Mouse (Mus musculus): ENCODE data around the gene Olfr1239. TPM values are rescaled to one million over a fixed set of nuclear protein-coding genes. Genes with fewer than 3 reads are reported as not detected.

Olfr1239 gene
- polyA plus RNA-seq (2014; fragmentation: Nextera tagmentation; extraction: Ambion mirVana), result not detected in 2 replicates

DNA sequence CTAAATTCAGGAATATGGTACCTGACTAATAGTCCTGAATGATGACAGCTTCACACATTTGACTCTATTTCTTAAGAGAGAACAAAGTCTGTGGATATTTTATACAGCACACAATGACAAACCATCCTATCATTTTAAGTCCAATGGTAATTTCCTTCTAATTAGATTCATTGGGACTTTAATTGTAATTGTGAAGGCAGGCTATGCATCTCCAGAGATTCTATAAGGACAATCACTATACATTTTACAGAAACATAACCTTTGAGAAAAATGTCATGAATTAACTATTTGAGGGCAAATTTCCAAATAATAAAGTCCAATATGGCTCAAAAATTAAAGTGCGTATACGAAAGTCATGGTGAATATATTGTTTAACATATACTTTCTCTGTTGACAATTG, at the start of gene Olfr1239:
TSS of gene Olfr1239 (minus strand) at position 101 of the 400 bp plus-strand sequence.
- ATAC-seq (ENCODE audit: low FRiP score) (no peak), DNase-seq (ENCODE audit: low spot score, missing footprints) (no peak)
- Histone ChIP-seq H3K9ac (ENCODE audit: low read length) (no peak within 1 kb of the TSS), H3K4me3 (ENCODE audit: low read depth, low read length) (no peak within 1 kb of the TSS), H3K27ac (ENCODE audit: low read depth, low read length) (no peak within 1 kb of the TSS), H3K27me3 (ENCODE audit: control insufficient read depth, insufficient read depth, low read length) (no peaks in the 10 kb centered on the region), H3K9me3 (ENCODE audit: control insufficient read depth, low read length) (no peaks in the 10 kb centered on the region), H3K4me2 (no peak within 1 kb of the TSS), H3K36me3 (ENCODE audit: control insufficient read depth, insufficient read depth, low read length) (no peaks in the 10 kb centered on the region), H3K4me1 (ENCODE audit: control insufficient read depth, insufficient read depth, low read length) (no peaks in the 10 kb centered on the region)
- 98% methylated on average over 2 of the region's 2 CpGs for WGBS

- H3K27ac ChIP-seq (ENCODE audit: low read depth, low read length), result no peak within 1 kb of the TSS
- no peaks in the 10 kb centered on the region for H3K27me3 ChIP-seq (ENCODE audit: control insufficient read depth, insufficient read depth, low read length)
- DNase-seq (ENCODE audit: low spot score, missing footprints) (no peak), ATAC-seq (ENCODE audit: low FRiP score) (no peak)
- no peaks in the 10 kb centered on the region for H3K36me3 ChIP-seq (ENCODE audit: control insufficient read depth, insufficient read depth, low read length)
- 91% methylated on average over 3 of the region's 3 CpGs for WGBS
- no peak within 1 kb of the TSS for H3K9ac ChIP-seq (ENCODE audit: low read length)
- no peaks in the 10 kb centered on the region for H3K9me3 ChIP-seq (ENCODE audit: control insufficient read depth, low read length)
- no peak within 1 kb of the TSS for H3K4me2 ChIP-seq
- no peaks in the 10 kb centered on the region for H3K4me1 ChIP-seq (ENCODE audit: control insufficient read depth, insufficient read depth, low read length)
- H3K4me3 ChIP-seq (ENCODE audit: low read depth, low read length), result no peak within 1 kb of the TSS
These were observed 22.7 kb upstream of the Olfr1239 start, which contains the start of gene Olfr1240 for GRCm38 (mm10) chr2:89442900-89443299. TSS of gene Olfr1240 (minus strand) at chr2:89443000.

DNA sequence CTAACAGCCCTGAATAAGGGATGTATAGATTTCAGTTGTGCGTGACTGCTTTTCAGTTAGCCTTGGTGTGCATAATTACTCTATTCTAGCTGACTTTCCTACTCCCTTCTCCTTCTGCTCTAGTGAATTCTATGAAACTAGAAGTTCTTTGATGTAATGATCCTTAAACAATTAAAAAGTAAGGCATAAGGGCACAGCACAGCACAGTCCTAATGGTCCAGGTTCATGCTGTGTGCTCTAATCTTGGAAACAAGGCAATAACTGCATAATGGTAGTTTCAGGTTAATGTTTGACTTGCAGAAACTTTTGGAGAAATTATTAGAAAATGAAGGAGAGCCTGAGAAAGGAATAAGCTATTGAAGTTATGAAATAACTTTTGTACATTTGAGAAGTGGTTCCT, 5.7 kb downstream of the Olfr1239 start:
- H3K27me3 ChIP-seq (ENCODE audit: control insufficient read depth, insufficient read depth, low read length), result no peaks in the 10 kb centered on the region
- no peaks in the 10 kb centered on the region for H3K36me3 ChIP-seq (ENCODE audit: control insufficient read depth, insufficient read depth, low read length)
- no peak overlapping the region for H3K27ac ChIP-seq (ENCODE audit: low read depth, low read length)
- DNase-seq (ENCODE audit: low spot score, missing footprints) (no peak), ATAC-seq (ENCODE audit: low FRiP score) (no peak)
- WGBS, result 92% methylated on average over 1 of the region's 1 CpGs
- no peak overlapping the region for H3K4me3 ChIP-seq (ENCODE audit: low read depth, low read length)
- H3K9ac ChIP-seq (ENCODE audit: low read length), result no peak overlapping the region
- H3K9me3 ChIP-seq (ENCODE audit: control insufficient read depth, low read length), result no peaks in the 10 kb centered on the region
- no peaks in the 10 kb centered on the region for H3K4me1 ChIP-seq (ENCODE audit: control insufficient read depth, insufficient read depth, low read length)
- no peak overlapping the region for H3K4me2 ChIP-seq

DNA sequence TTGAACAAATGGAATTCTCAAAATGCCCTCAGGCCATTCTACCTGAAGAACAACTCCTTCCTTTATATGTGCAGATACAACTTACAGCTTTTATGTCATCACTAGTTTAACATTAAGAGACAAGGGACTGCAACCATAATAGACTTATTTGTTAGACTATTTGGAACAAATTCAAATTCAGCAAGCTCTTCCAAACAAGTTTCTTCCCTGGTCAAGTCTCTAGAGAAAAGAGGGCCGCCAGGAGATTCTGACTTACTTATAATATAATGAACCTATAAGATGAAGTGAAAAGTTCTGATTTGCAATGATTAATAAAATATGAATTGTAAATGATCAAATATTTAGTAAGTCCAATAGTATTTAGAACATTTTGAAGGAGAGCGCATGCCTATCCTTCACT, 10.6 kb downstream of the Olfr1239 start, which contains the start of gene Olfr1238:
TSS of gene Olfr1238 (minus strand) at position 101 of the 400 bp plus-strand sequence.
- DNase-seq (ENCODE audit: low spot score, missing footprints) (no peak), ATAC-seq (ENCODE audit: low FRiP score) (no peak)
- 94% methylated on average over 2 of the region's 2 CpGs for WGBS
- no peaks in the 10 kb centered on the region for H3K36me3 ChIP-seq (ENCODE audit: control insufficient read depth, insufficient read depth, low read length)
- H3K9me3 ChIP-seq (ENCODE audit: control insufficient read depth, low read length), result no peaks in the 10 kb centered on the region
- no peaks in the 10 kb centered on the region for H3K27me3 ChIP-seq (ENCODE audit: control insufficient read depth, insufficient read depth, low read length)
- H3K4me2 ChIP-seq, result no peak within 1 kb of the TSS
- no peak within 1 kb of the TSS for H3K27ac ChIP-seq (ENCODE audit: low read depth, low read length)
- no peak within 1 kb of the TSS for H3K4me3 ChIP-seq (ENCODE audit: low read depth, low read length)
- no peaks in the 10 kb centered on the region for H3K4me1 ChIP-seq (ENCODE audit: control insufficient read depth, insufficient read depth, low read length)
- no peak within 1 kb of the TSS for H3K9ac ChIP-seq (ENCODE audit: low read length)

DNA sequence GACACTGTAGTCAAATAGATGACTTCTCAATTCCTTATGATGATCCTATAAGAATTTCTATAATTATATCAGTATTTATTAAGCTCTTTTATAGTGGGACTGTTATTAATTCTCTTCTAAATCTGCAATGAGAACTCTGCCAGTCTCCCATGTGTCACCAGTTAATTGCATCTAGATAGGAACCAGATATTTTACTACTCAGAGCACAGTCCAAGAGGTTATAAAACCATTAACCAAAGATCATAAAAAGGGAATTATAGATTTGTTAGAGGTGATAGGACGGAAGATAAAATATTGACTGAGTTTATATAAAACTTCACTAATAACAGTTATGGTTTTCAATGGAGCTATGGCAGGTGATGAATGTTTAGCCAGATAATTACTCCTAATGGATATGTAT, 19.3 kb downstream of the Olfr1239 start:
- Histone ChIP-seq H3K9me3 (ENCODE audit: control insufficient read depth, low read length) (no peaks in the 10 kb centered on the region), H3K36me3 (ENCODE audit: control insufficient read depth, insufficient read depth, low read length) (no peaks in the 10 kb centered on the region), H3K4me1 (ENCODE audit: control insufficient read depth, insufficient read depth, low read length) (no peaks in the 10 kb centered on the region), H3K9ac (ENCODE audit: low read length) (no peak overlapping the region), H3K4me3 (ENCODE audit: low read depth, low read length) (no peak overlapping the region), H3K27me3 (ENCODE audit: control insufficient read depth, insufficient read depth, low read length) (no peaks in the 10 kb centered on the region), H3K4me2 (no peak overlapping the region), H3K27ac (ENCODE audit: low read depth, low read length) (no peak overlapping the region)
- no peak for ATAC-seq (ENCODE audit: low FRiP score)
- WGBS, result 89% methylated on average over 1 of the region's 1 CpGs
- DNase-seq (ENCODE audit: low spot score, missing footprints), result no peak

Other genes starting within 250 kb of the Olfr1239 start
- gene Olfr1225, start 245.7 kb downstream of the Olfr1239 start, polyA plus RNA-seq (2014; fragmentation: Nextera tagmentation; extraction: Ambion mirVana), result not detected in 2 replicates
- gene Olfr1226, start 220.4 kb downstream of the Olfr1239 start, polyA plus RNA-seq (2014; fragmentation: Nextera tagmentation; extraction: Ambion mirVana), result not detected in 2 replicates
- not detected in 2 replicates for gene Olfr1228, start 166.3 kb downstream of the Olfr1239 start, polyA plus RNA-seq (2014; fragmentation: Nextera tagmentation; extraction: Ambion mirVana)
- not detected in 2 replicates for gene Olfr1229, start 132.4 kb downstream of the Olfr1239 start, polyA plus RNA-seq (2014; fragmentation: Nextera tagmentation; extraction: Ambion mirVana)
- not detected in 2 replicates for gene Olfr1230, start 123.1 kb downstream of the Olfr1239 start, polyA plus RNA-seq (2014; fragmentation: Nextera tagmentation; extraction: Ambion mirVana)
- not detected in 2 replicates for gene Olfr1231, start 113.3 kb downstream of the Olfr1239 start, polyA plus RNA-seq (2014; fragmentation: Nextera tagmentation; extraction: Ambion mirVana)
- not detected in 2 replicates for gene Olfr1232, start 90.7 kb downstream of the Olfr1239 start, polyA plus RNA-seq (2014; fragmentation: Nextera tagmentation; extraction: Ambion mirVana)
- gene Olfr1233, start 78.0 kb downstream of the Olfr1239 start, polyA plus RNA-seq (2014; fragmentation: Nextera tagmentation; extraction: Ambion mirVana), result not detected in 2 replicates
- not detected in 2 replicates for gene Olfr1234, start 55.5 kb downstream of the Olfr1239 start, polyA plus RNA-seq (2014; fragmentation: Nextera tagmentation; extraction: Ambion mirVana)
- gene Olfr1238, start 10.7 kb downstream of the Olfr1239 start, polyA plus RNA-seq (2014; fragmentation: Nextera tagmentation; extraction: Ambion mirVana), result not detected in 2 replicates
- gene Olfr1240, start 22.6 kb upstream of the Olfr1239 start, polyA plus RNA-seq (2014; fragmentation: Nextera tagmentation; extraction: Ambion mirVana), result not detected in 2 replicates
- not detected in 2 replicates for gene Olfr1241, start 66.7 kb upstream of the Olfr1239 start, polyA plus RNA-seq (2014; fragmentation: Nextera tagmentation; extraction: Ambion mirVana)
- not detected in 2 replicates for gene Olfr1242, start 77.9 kb upstream of the Olfr1239 start, polyA plus RNA-seq (2014; fragmentation: Nextera tagmentation; extraction: Ambion mirVana)
- gene Olfr1243, start 111.1 kb upstream of the Olfr1239 start, polyA plus RNA-seq (2014; fragmentation: Nextera tagmentation; extraction: Ambion mirVana), result not detected in 2 replicates
- gene Olfr1245, start 158.0 kb upstream of the Olfr1239 start, polyA plus RNA-seq (2014; fragmentation: Nextera tagmentation; extraction: Ambion mirVana), result not detected in 2 replicates
- not detected in 2 replicates for gene Olfr1246, start 172.8 kb upstream of the Olfr1239 start, polyA plus RNA-seq (2014; fragmentation: Nextera tagmentation; extraction: Ambion mirVana)
- not detected in 2 replicates for gene Olfr1247, start 193.7 kb upstream of the Olfr1239 start, polyA plus RNA-seq (2014; fragmentation: Nextera tagmentation; extraction: Ambion mirVana)
- gene Olfr1248, start 197.8 kb upstream of the Olfr1239 start, polyA plus RNA-seq (2014; fragmentation: Nextera tagmentation; extraction: Ambion mirVana), result not detected in 2 replicates
- gene Olfr1249, start 214.6 kb upstream of the Olfr1239 start, polyA plus RNA-seq (2014; fragmentation: Nextera tagmentation; extraction: Ambion mirVana), result not detected in 2 replicates
- not detected in 2 replicates for gene Olfr1250, start 241.1 kb upstream of the Olfr1239 start, polyA plus RNA-seq (2014; fragmentation: Nextera tagmentation; extraction: Ambion mirVana)